ENCODE assay signal across 12 mouse cellular contexts in the genomic region with DNA sequence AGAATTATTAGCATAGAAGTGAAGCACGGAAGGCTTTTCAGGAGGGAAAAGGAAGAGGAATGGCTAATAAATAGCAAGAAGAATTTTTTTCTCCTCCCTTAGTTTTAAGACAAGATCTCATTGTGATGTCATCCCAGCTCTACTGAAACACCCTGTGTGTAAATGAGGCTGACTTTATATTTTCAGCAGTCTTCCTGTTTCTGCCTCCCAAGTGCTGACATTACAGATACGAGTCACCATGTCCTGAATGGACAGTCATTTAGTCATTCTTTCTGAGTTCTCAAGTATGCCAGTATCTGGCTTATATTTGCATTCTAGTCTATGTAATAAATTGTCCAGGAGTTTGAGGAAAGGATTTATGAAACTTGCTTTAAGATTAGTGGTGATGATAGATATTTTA. TPM values are rescaled to one million over a fixed set of nuclear protein-coding genes. Genes with fewer than 3 reads are reported as not detected.
A peak's percentile ranks its signal among the peaks of the same experiment; 100 is the strongest.
DNase-seq lines count a peak whose midpoint lies in the region; ATAC-seq and TF ChIP-seq lines count a peak whose summit lies in the region.
"Had no signal": no experiment of that assay in that cellular context is flagged by ENCODE, and none has a peak within 500 bp of the region (broad histone marks: within the 10 kb centered on the region; RNA-seq: fewer than 3 reads in every experiment).

No protein-coding gene starts in this region.

- no peak overlapping the region for H3K4me3 ChIP-seq in hindbrain, postnatal 0 days (ENCODE audit: low read length)
- H3K4me3 ChIP-seq in hindbrain, embryonic 11.5 days (ENCODE audit: low read depth, low read length) = no peak overlapping the region
- 0 out of 2 replicates have a peak overlapping the region, but pooled peaks have one; percentile 0 for H3K4me3 ChIP-seq in E14TG2a.4 (replicated peaks; ENCODE audit: low read length)
- H3K4me3 ChIP-seq in liver, embryonic 16.5 days (ENCODE audit: low read depth, low read length) = no peak overlapping the region
- H3K4me3 ChIP-seq: forebrain, embryonic 12.5 days had no signal

- no peaks in the 10 kb centered on the region for H3K27me3 ChIP-seq in hindbrain, postnatal 0 days (ENCODE audit: insufficient read depth, low read length)
- no peaks in the 10 kb centered on the region for H3K27me3 ChIP-seq in hindbrain, embryonic 11.5 days (ENCODE audit: control insufficient read depth, insufficient read depth, low read length)
- H3K27me3 ChIP-seq in E14TG2a.4 (ENCODE audit: insufficient read depth, low read length) = no peaks in the 10 kb centered on the region
- H3K27me3 ChIP-seq in liver, embryonic 16.5 days (ENCODE audit: control insufficient read depth, insufficient read depth, low read depth, low read length) = no peaks in the 10 kb centered on the region
- H3K27me3 ChIP-seq: forebrain, embryonic 12.5 days had no signal

- no peaks in the 10 kb centered on the region for H3K36me3 ChIP-seq in hindbrain, postnatal 0 days (ENCODE audit: insufficient read depth, low read length)
- no peaks in the 10 kb centered on the region for H3K36me3 ChIP-seq in hindbrain, embryonic 11.5 days (ENCODE audit: control insufficient read depth, insufficient read depth, low read length)
- H3K36me3 ChIP-seq in E14TG2a.4 (ENCODE audit: insufficient read depth, low read length) = peaks cover 39% of the 10 kb centered on the region
- no peaks in the 10 kb centered on the region for H3K36me3 ChIP-seq in liver, embryonic 16.5 days (ENCODE audit: control insufficient read depth, insufficient read depth)
- H3K36me3 ChIP-seq: forebrain, embryonic 12.5 days had no signal

- H3K4me1 ChIP-seq in hindbrain, postnatal 0 days (ENCODE audit: insufficient read depth, low read length) = peaks cover 13% of the 10 kb centered on the region; the same call in 1 of the 2 replicates
- peaks cover 4% of the 10 kb centered on the region for H3K4me1 ChIP-seq in hindbrain, embryonic 11.5 days (replicated peaks; ENCODE audit: control insufficient read depth, insufficient read depth, low read length)
- peaks cover 76% of the 10 kb centered on the region for H3K4me1 ChIP-seq in E14TG2a.4 (replicated peaks; ENCODE audit: low read depth, low read length)
- peaks cover 24% of the 10 kb centered on the region for H3K4me1 ChIP-seq in liver, embryonic 16.5 days (ENCODE audit: control insufficient read depth, low read depth, low read length)

- no peak overlapping the region for H3K9ac ChIP-seq in hindbrain, postnatal 0 days (replicated peaks; ENCODE audit: low read length)
- H3K9ac ChIP-seq in hindbrain, embryonic 11.5 days (ENCODE audit: low read depth, low read length) = no peak overlapping the region
- H3K9ac ChIP-seq in liver, embryonic 16.5 days (ENCODE audit: low read depth, low read length) = no peak overlapping the region
- H3K9ac ChIP-seq: forebrain, embryonic 12.5 days had no signal

- 67% methylated on average over 2 of the region's 2 CpGs for WGBS in hindbrain, postnatal 0 days
- 88% methylated on average over 2 of the region's 2 CpGs for WGBS in hindbrain, embryonic 11.5 days
- 60% methylated on average over 2 of the region's 2 CpGs for WGBS in liver, embryonic 16.5 days (ENCODE audit: insufficient replicate concordance)

- no peaks in the 10 kb centered on the region for H3K9me3 ChIP-seq in hindbrain, postnatal 0 days (ENCODE audit: low read length)
- no peaks in the 10 kb centered on the region for H3K9me3 ChIP-seq in hindbrain, embryonic 11.5 days (ENCODE audit: control insufficient read depth, low read length)
- H3K9me3 ChIP-seq in E14TG2a.4 (ENCODE audit: low read length) = no peaks in the 10 kb centered on the region
- no peaks in the 10 kb centered on the region for H3K9me3 ChIP-seq in liver, embryonic 16.5 days (replicated peaks; ENCODE audit: control insufficient read depth, low read length)
- H3K9me3 ChIP-seq: forebrain, embryonic 12.5 days had no signal

- peak overlapping the region; percentile 85; the same call in 1 of the 2 replicates for H3K4me2 ChIP-seq in hindbrain, postnatal 0 days (ENCODE audit: low read depth, low read length)
- H3K4me2 ChIP-seq in hindbrain, embryonic 11.5 days (replicated peaks; ENCODE audit: low read depth, low read length) = no peak overlapping the region
- H3K4me2 ChIP-seq in liver, embryonic 16.5 days (ENCODE audit: low read depth, low read length) = peak overlapping the region; percentile 17
- H3K4me2 ChIP-seq: forebrain, embryonic 12.5 days had no signal

- no peak for ATAC-seq in hindbrain, postnatal 0 days
- ATAC-seq in hindbrain, embryonic 11.5 days (ENCODE audit: low FRiP score) = no peak
- ATAC-seq in liver, embryonic 16.5 days (ENCODE audit: low read depth) = no peak

- no peak for TF ChIP-seq CTCF in hindbrain, postnatal 0 days (IDR thresholded peaks at IDR 0.05; ENCODE audit: low read depth)
- TF ChIP-seq CTCF in E14TG2a.4 (conservative IDR thresholded peaks at IDR 0.05; ENCODE audit: low read length) = no peak

- H3K27ac ChIP-seq in hindbrain, postnatal 0 days = no peak overlapping the region
- no peak overlapping the region for H3K27ac ChIP-seq in hindbrain, embryonic 11.5 days (ENCODE audit: low read depth, low read length)
- H3K27ac ChIP-seq in liver, embryonic 16.5 days (ENCODE audit: low read length) = no peak overlapping the region
- H3K27ac ChIP-seq: forebrain, embryonic 12.5 days had no signal

- DNase-seq in hindbrain, postnatal 0 days (ENCODE audit: low spot score) = no peak
- no peak for DNase-seq in hindbrain, embryonic 11.5 days (ENCODE audit: low spot score)
- DNase-seq in 416B (ENCODE audit: low read depth) = peak; percentile 72
- DNase-seq in adipocyte (ENCODE audit: low spot score) = no peak
- no peak for DNase-seq in adrenal gland, adult 2 months
- DNase-seq: kidney, adult 8-10 months; layer of hippocampus, postnatal 36 days; lung, postnatal 10 days; thymus, postnatal 4 days had no signal

RNA-seq across cellular contexts. Expression of gene Rab1a, which starts 3.1 kb away (rescaled TPM):
- total RNA-seq in hindbrain, postnatal 0 days (2014; rRNA removed) = 92.4 and 100 TPM in 2 replicates
- polyA plus RNA-seq in hindbrain, postnatal 0 days (2015; fragmentation: Nextera tagmentation; extraction: Ambion mirVana) = 310 TPM in 2 replicates
- polyA plus RNA-seq in hindbrain, embryonic 11.5 days (2014; fragmentation: Nextera tagmentation; extraction: Ambion mirVana) = 273 TPM in 2 replicates
- polyA plus RNA-seq in liver, embryonic 16.5 days (2015; fragmentation: Nextera tagmentation; extraction: Ambion mirVana) = 93.3 and 96.9 TPM in 2 replicates
- total RNA-seq in adrenal gland, adult 2 months (2021) = 100 to 1,000 TPM; 165 to 173 TPM
- polyA plus RNA-seq in adrenal gland, adult 2 months (2012; rRNA removed) = 28.4 and 34.4 TPM in 2 replicates

RNA-seq across cellular contexts. Expression of gene Cep68, which starts 44.9 kb away (rescaled TPM):
- total RNA-seq in hindbrain, postnatal 0 days (2014; rRNA removed) = 43.5 and 61.1 TPM in 2 replicates
- 23.1 and 24.4 TPM in 2 replicates for polyA plus RNA-seq in hindbrain, postnatal 0 days (2015; fragmentation: Nextera tagmentation; extraction: Ambion mirVana)
- polyA plus RNA-seq in hindbrain, embryonic 11.5 days (2014; fragmentation: Nextera tagmentation; extraction: Ambion mirVana) = 27.1 and 33.2 TPM in 2 replicates
- polyA plus RNA-seq in liver, embryonic 16.5 days (2015; fragmentation: Nextera tagmentation; extraction: Ambion mirVana) = 6.8 and 7.4 TPM in 2 replicates
- 10 to 100 TPM; 19.8 to 24.2 TPM for total RNA-seq in adrenal gland, adult 2 months (2021)
- 14.0 and 17.8 TPM in 2 replicates for polyA plus RNA-seq in adrenal gland, adult 2 months (2012; rRNA removed)
